Mouse (Mus musculus): Measurements from ENCODE around the gene Sae1. TPM values are rescaled to one million over a fixed set of nuclear protein-coding genes. Genes with fewer than 3 reads are reported as not detected.
A peak's percentile ranks its signal among the peaks of the same experiment; 100 is the strongest.
"Not testable (repeated sequence)": the region's sequence is repeated elsewhere in the genome, so short reads cannot be mapped to it uniquely, and the experiment has no call there.

The Sae1 gene
- polyA plus RNA-seq, 1 experiment from 2014 or later: 297 TPM

DNA sequence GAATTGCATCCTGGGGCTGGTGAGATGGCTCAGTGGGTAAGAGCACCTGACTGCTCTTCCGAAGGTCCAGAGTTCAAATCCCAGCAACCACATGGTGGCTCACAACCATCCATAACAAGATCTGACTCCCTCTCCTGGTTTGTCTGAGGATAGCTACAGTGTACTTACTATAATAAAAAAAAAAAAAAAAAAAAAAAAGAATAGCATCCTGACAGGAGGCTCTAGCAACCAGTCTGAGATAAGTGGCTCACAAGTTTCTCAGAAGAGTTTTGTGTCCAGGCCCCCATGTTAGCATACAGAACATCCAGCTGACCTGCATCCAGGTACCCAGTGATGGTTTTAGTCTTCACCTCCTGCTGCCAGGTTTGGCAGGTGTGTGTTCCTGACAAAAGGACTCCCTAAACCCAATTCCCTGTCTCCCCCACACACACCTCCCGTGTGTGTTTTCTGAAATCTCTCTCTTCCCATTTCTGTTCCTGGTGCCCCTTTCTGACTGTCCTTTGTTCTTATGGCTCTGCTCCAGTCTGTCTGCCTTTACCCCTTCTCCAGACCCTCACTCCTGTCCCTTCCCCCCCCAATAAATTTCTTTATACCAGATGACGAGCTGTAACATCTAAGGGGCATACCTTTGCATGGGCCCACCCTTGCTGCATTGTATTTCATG, 10.9 kb upstream of the Sae1 start:
- H3K36me3 ChIP-seq (ENCODE audit: control insufficient read depth, insufficient read depth): no peaks in the 10 kb centered on the region

DNA sequence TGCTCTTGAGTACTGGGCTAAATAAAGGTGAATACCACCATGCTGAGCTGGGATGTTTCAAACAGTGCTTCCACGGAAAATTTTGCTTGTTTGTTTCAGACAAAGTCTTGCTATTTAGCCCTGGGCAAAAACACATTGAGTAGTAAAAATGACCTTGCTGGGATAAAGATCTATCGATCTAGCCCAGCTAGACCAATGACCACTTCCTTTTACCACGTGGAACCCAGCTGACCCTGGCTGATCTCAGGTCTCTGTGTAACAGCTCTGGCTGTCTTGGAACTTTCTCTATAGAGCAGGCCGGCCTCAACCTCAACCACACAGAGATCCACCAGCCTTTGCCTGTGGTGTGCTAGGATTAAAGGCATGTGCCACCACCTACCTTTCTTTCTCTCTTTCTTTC, 9.9 kb upstream of the Sae1 start:
- Histone ChIP-seq H3K4me3 (replicated peaks; ENCODE audit: low read length) (no peak overlapping the region), H3K4me1 (replicated peaks; ENCODE audit: control insufficient read depth, insufficient read depth, low read length) (peaks cover 7% of the 10 kb centered on the region), H3K36me3 (ENCODE audit: control insufficient read depth, insufficient read depth) (no peaks in the 10 kb centered on the region), H3K4me2 (ENCODE audit: low read length) (no peak overlapping the region), H3K27me3 (replicated peaks; ENCODE audit: control insufficient read depth, insufficient read depth, low read length) (no peaks in the 10 kb centered on the region), H3K9me3 (ENCODE audit: control insufficient read depth, low read length) (no peaks in the 10 kb centered on the region), H3K9ac (replicated peaks; ENCODE audit: low read depth, low read length) (no peak overlapping the region), H3K27ac (ENCODE audit: low read length) (no peak overlapping the region)
- no peak for ATAC-seq
- WGBS: 79% methylated on average over 4 of the region's 4 CpGs

More for the DNA sequence above, 10.9 kb upstream of the Sae1 start:
- H3K4me2 ChIP-seq (ENCODE audit: low read length): peak overlapping the region; percentile 76
- H3K27ac ChIP-seq (ENCODE audit: low read length): peak overlapping the region; percentile 100
- peak overlapping the region; percentile 95 for H3K4me3 ChIP-seq (replicated peaks; ENCODE audit: low read length)
- ATAC-seq: no peak
- 46% methylated on average over 3 of the region's 3 CpGs for WGBS
- no peaks in the 10 kb centered on the region for H3K9me3 ChIP-seq (ENCODE audit: control insufficient read depth, low read length)
- peak overlapping the region; percentile 100 for H3K9ac ChIP-seq (replicated peaks; ENCODE audit: low read depth, low read length)
- no peaks in the 10 kb centered on the region for H3K27me3 ChIP-seq (replicated peaks; ENCODE audit: control insufficient read depth, insufficient read depth, low read length)
- peaks cover 10% of the 10 kb centered on the region for H3K4me1 ChIP-seq (replicated peaks; ENCODE audit: control insufficient read depth, insufficient read depth, low read length)

DNA sequence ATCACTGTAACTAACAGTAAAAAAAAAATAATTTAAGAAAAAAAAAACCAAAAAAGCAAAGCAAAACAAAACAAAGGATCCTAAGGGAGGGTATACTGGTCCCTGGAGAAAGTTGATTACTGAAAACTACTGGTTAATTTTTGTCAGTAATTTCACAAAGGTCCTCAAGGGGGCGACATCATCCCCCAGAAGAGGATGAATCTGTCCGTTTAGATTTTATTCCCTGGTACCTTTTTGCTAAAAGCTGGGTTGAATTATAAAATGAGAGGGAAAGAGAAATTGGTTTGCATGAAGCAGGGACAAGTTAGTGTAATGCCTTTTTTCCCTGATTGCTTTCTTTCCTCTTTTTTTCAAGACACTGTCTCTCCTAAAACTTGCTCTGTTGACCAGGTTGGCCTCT, 8.3 kb upstream of the Sae1 start:
- H3K27ac ChIP-seq (ENCODE audit: low read length): no peak overlapping the region
- ATAC-seq: no peak
- H3K4me2 ChIP-seq (ENCODE audit: low read length): no peak overlapping the region
- H3K27me3 ChIP-seq (replicated peaks; ENCODE audit: control insufficient read depth, insufficient read depth, low read length): no peaks in the 10 kb centered on the region
- no peak overlapping the region for H3K4me3 ChIP-seq (replicated peaks; ENCODE audit: low read length)
- H3K9ac ChIP-seq (replicated peaks; ENCODE audit: low read depth, low read length): no peak overlapping the region
- H3K9me3 ChIP-seq (ENCODE audit: control insufficient read depth, low read length): no peaks in the 10 kb centered on the region
- H3K36me3 ChIP-seq (ENCODE audit: control insufficient read depth, insufficient read depth): no peaks in the 10 kb centered on the region
- 0% methylated on average over 2 of the region's 2 CpGs for WGBS
- H3K4me1 ChIP-seq (replicated peaks; ENCODE audit: control insufficient read depth, insufficient read depth, low read length): peaks cover 7% of the 10 kb centered on the region

DNA sequence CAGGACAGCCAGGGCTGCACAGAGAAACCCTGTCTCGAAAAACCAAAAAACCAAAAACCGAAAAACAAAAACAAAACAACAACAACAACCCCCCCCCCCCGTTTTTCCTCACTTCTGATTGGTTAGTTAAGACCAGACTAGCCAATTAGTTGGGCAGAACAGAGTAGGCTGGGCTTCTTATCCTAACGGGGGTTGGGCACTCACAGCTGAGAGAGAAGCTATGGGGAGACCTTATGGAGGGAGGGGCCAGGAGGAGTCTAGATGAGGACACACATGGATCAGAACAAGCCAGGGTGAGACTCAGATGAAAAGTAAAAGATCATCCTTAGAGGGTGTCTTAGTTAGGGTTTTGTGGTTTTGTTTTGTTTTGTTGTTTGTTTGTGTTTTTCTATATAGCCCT, 5.3 kb upstream of the Sae1 start:
- H3K4me2 ChIP-seq (ENCODE audit: low read length): no peak overlapping the region
- no peaks in the 10 kb centered on the region for H3K27me3 ChIP-seq (replicated peaks; ENCODE audit: control insufficient read depth, insufficient read depth, low read length)
- no peak for ATAC-seq
- H3K36me3 ChIP-seq (ENCODE audit: control insufficient read depth, insufficient read depth): no peaks in the 10 kb centered on the region
- H3K4me3 ChIP-seq (replicated peaks; ENCODE audit: low read length): no peak overlapping the region
- no peak overlapping the region for H3K27ac ChIP-seq (ENCODE audit: low read length)
- peaks cover 4% of the 10 kb centered on the region for H3K4me1 ChIP-seq (replicated peaks; ENCODE audit: control insufficient read depth, insufficient read depth, low read length)
- no peak overlapping the region for H3K9ac ChIP-seq (replicated peaks; ENCODE audit: low read depth, low read length)
- no peaks in the 10 kb centered on the region for H3K9me3 ChIP-seq (ENCODE audit: control insufficient read depth, low read length)
- 56% methylated on average over 4 of the region's 4 CpGs for WGBS

DNA sequence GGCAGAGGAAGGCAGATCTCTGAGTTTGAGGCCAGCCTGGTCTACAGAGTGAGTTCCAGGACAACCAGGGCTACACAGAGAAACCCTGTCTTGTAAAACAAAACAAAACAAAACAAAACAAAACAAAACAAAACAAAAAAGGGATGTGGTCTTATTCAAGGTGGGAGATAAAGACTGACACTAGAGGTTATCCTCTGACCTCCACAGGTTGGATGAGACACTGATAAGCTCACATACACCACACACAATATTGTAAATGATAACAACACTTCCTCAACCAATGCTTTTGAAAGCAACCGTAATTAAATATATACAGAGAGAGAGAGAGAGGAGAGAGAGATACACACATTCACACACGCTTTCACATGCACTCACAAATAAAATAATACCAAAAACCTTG, 2.3 kb upstream of the Sae1 start:
- not testable (repeated sequence) for H3K4me3 ChIP-seq (replicated peaks; ENCODE audit: low read length); H3K9ac ChIP-seq (replicated peaks; ENCODE audit: low read depth, low read length); H3K27ac ChIP-seq (ENCODE audit: low read length); H3K36me3 ChIP-seq (ENCODE audit: control insufficient read depth, insufficient read depth); H3K4me2 ChIP-seq (ENCODE audit: low read length); H3K9me3 ChIP-seq (ENCODE audit: control insufficient read depth, low read length); ATAC-seq; H3K27me3 ChIP-seq (replicated peaks; ENCODE audit: control insufficient read depth, insufficient read depth, low read length)
- H3K4me1 ChIP-seq (replicated peaks; ENCODE audit: control insufficient read depth, insufficient read depth, low read length): peaks cover 21% of the 10 kb centered on the region
- WGBS: 84% methylated on average over 2 of the region's 2 CpGs

DNA sequence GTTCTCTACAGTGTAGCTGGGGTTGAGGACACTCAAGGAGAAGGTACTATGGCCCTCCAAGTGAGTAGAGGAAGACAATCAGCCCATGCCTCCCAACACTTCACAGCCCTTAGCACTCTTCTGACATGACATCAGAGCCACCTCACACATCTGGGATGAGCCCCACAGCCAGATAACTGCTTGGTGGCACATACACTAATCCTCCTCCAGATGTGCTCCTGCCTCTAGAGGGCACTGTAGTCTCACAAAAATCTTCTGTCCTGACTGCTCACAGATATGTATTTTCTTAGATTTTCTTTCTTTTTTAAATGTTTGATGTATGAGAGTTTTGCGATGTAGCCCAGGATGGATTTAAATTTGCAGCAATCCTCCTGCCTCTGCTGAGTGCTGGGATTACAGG, 11.1 kb downstream of the Sae1 start:
- no peak overlapping the region for H3K9ac ChIP-seq (replicated peaks; ENCODE audit: low read depth, low read length)
- H3K9me3 ChIP-seq (ENCODE audit: control insufficient read depth, low read length): no peaks in the 10 kb centered on the region
- 100% methylated on average over 1 of the region's 1 CpGs for WGBS
- peaks cover 23% of the 10 kb centered on the region for H3K36me3 ChIP-seq (ENCODE audit: control insufficient read depth, insufficient read depth)
- no peaks in the 10 kb centered on the region for H3K27me3 ChIP-seq (replicated peaks; ENCODE audit: control insufficient read depth, insufficient read depth, low read length)
- no peak overlapping the region for H3K27ac ChIP-seq (ENCODE audit: low read length)
- no peaks in the 10 kb centered on the region for H3K4me1 ChIP-seq (replicated peaks; ENCODE audit: control insufficient read depth, insufficient read depth, low read length)
- no peak for ATAC-seq
- H3K4me3 ChIP-seq (replicated peaks; ENCODE audit: low read length): no peak overlapping the region
- no peak overlapping the region for H3K4me2 ChIP-seq (ENCODE audit: low read length)

DNA sequence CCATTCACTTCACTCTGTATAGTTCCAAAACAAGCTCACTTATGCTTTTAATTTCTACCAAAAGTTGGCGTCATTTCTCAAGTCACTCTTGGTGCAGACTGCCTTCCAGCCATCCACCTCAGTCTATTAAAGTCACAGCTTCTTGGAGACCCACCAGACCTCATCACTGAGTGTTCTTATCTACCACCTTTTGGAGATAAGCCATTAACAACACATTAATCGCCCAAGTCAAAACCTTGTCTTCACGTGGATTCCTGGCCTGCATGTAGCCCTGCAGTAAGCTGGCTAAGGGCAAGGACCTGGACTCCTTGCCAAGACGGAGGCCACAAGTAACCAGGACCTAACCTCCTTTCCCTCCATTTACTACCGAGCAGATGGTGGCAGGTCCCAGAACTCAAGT, 12.6 kb downstream of the Sae1 start:
- Histone ChIP-seq H3K27me3 (replicated peaks; ENCODE audit: control insufficient read depth, insufficient read depth, low read length) (no peaks in the 10 kb centered on the region), H3K9me3 (ENCODE audit: control insufficient read depth, low read length) (no peaks in the 10 kb centered on the region), H3K36me3 (ENCODE audit: control insufficient read depth, insufficient read depth) (peaks cover 23% of the 10 kb centered on the region), H3K9ac (replicated peaks; ENCODE audit: low read depth, low read length) (no peak overlapping the region), H3K4me3 (replicated peaks; ENCODE audit: low read length) (no peak overlapping the region), H3K4me1 (replicated peaks; ENCODE audit: control insufficient read depth, insufficient read depth, low read length) (no peaks in the 10 kb centered on the region), H3K27ac (ENCODE audit: low read length) (no peak overlapping the region), H3K4me2 (ENCODE audit: low read length) (no peak overlapping the region)
- ATAC-seq: no peak
- 91% methylated on average over 5 of the region's 5 CpGs for WGBS

DNA sequence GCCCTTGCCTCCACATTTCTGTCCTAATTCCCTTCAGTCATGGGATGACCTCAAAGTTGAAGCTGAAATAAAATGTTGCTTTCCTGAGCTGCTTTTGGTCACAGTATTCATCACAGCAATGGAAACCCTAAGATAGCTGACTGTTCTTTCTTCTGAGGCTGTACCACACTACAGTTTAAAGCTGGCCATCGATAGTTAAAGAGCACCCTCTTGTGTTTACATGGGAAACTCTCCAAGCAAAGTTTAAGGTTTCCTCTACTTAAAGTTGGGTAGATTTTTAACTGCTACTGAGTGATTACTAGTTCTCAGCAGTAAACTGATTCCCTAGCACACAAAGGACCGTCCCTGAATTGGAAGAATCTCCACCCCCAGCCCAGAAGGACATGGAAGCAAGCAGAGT, 13.9 kb downstream of the Sae1 start:
- WGBS: 58% methylated on average over 2 of the region's 2 CpGs
- Histone ChIP-seq H3K27me3 (replicated peaks; ENCODE audit: control insufficient read depth, insufficient read depth, low read length) (no peaks in the 10 kb centered on the region), H3K9ac (replicated peaks; ENCODE audit: low read depth, low read length) (no peak overlapping the region), H3K27ac (ENCODE audit: low read length) (no peak overlapping the region), H3K4me2 (ENCODE audit: low read length) (no peak overlapping the region), H3K36me3 (ENCODE audit: control insufficient read depth, insufficient read depth) (peaks cover 23% of the 10 kb centered on the region), H3K9me3 (ENCODE audit: control insufficient read depth, low read length) (no peaks in the 10 kb centered on the region), H3K4me1 (replicated peaks; ENCODE audit: control insufficient read depth, insufficient read depth, low read length) (no peaks in the 10 kb centered on the region), H3K4me3 (replicated peaks; ENCODE audit: low read length) (no peak overlapping the region)
- peak; percentile 40; the same call in 1 of the 2 replicates for ATAC-seq

DNA sequence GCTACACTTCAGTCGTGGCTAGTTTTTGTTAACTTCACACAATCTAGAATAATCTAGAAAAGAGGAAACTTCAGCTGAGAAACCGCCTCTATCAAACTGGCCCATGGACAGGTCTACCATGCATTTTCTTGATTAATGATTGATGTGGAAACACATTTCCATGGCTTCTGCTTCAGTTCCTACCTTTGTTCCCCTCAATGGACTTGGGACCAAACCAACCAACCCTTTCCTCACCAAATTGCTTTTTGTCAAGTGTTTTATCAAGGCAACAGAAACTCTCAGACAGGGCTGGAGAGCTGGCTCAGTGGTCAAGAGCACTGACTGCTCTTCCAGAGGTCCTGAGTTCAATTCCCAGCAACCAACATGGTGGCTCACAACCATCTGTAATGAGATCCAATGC, 17.0 kb downstream of the Sae1 start:
- Histone ChIP-seq H3K36me3 (ENCODE audit: control insufficient read depth, insufficient read depth) (peaks cover 11% of the 10 kb centered on the region), H3K27me3 (replicated peaks; ENCODE audit: control insufficient read depth, insufficient read depth, low read length) (no peaks in the 10 kb centered on the region), H3K9ac (replicated peaks; ENCODE audit: low read depth, low read length) (no peak overlapping the region), H3K4me3 (replicated peaks; ENCODE audit: low read length) (no peak overlapping the region), H3K9me3 (ENCODE audit: control insufficient read depth, low read length) (no peaks in the 10 kb centered on the region), H3K4me1 (replicated peaks; ENCODE audit: control insufficient read depth, insufficient read depth, low read length) (no peaks in the 10 kb centered on the region; the same call in 1 of the 2 replicates), H3K27ac (ENCODE audit: low read length) (no peak overlapping the region), H3K4me2 (ENCODE audit: low read length) (no peak overlapping the region)
- 93% methylated on average over 2 of the region's 2 CpGs for WGBS
- ATAC-seq: no peak

DNA sequence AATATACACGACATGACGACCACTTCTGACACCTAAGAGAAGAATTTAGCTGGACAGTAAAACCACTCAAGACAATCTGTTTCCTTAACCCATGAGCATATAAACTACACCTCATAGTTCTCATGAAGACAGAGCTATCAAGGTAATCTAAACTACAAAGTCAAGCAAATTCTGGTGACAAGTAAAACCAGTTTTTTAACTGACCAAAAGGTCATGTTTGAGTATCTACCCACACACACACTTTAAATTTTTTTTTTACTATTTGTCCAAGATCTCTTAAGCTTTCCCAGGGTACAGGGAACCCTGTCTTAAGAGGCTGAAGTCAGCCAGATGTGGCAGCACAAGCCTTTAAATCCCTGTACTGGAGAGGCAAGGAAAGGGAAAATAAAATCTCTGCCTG, 18.8 kb downstream of the Sae1 start:
- no peak overlapping the region for H3K27ac ChIP-seq (ENCODE audit: low read length)
- no peaks in the 10 kb centered on the region for H3K27me3 ChIP-seq (replicated peaks; ENCODE audit: control insufficient read depth, insufficient read depth, low read length)
- H3K4me3 ChIP-seq (replicated peaks; ENCODE audit: low read length): no peak overlapping the region
- no peak for ATAC-seq
- H3K4me2 ChIP-seq (ENCODE audit: low read length): no peak overlapping the region
- no peak overlapping the region for H3K9ac ChIP-seq (replicated peaks; ENCODE audit: low read depth, low read length)
- 96% methylated on average over 2 of the region's 2 CpGs for WGBS
- H3K9me3 ChIP-seq (ENCODE audit: control insufficient read depth, low read length): no peaks in the 10 kb centered on the region
- peaks cover 7% of the 10 kb centered on the region; the same call in 1 of the 2 replicates for H3K36me3 ChIP-seq (ENCODE audit: control insufficient read depth, insufficient read depth)
- peaks cover 6% of the 10 kb centered on the region for H3K4me1 ChIP-seq (replicated peaks; ENCODE audit: control insufficient read depth, insufficient read depth, low read length)
